Mouse (Mus musculus) CH12.LX (cell line): ENCODE measurements around the gene Olfr360. TPM values are rescaled to one million over a fixed set of nuclear protein-coding genes. Genes with fewer than 3 reads are reported as not detected.
"Not testable (repeated sequence)": the region's sequence is repeated elsewhere in the genome, so short reads cannot be mapped to it uniquely, and the experiment has no call there.

Experiments used
- DNase-seq: peaks from one replicate; pipeline ENCODE4 v3.0.0-alpha.2; 2013; ENCODE audit errors: extremely low read depth
- H3K27ac ChIP-seq: 2 replicates; pipeline ENCODE4 v1.5.1; 2012; ENCODE audit warnings: low read depth, mild to moderate bottlenecking, control low read depth, moderate library complexity; ENCODE audit not compliant: insufficient read depth
- H3K27me3 ChIP-seq: replicated peaks from 2 replicates; pipeline ENCODE3; 2012; ENCODE audit warnings: inconsistent platforms
- H3K36me3 ChIP-seq, 2 experiments: replicated peaks in 1 of 2; 2 replicates each; pipeline versions ENCODE3 to v1.6.1; 2012; ENCODE audit warnings: inconsistent platforms in 1 of 2, low read length in 1 of 2, mild to moderate bottlenecking in 1 of 2, mixed read lengths in 1 of 2, moderate library complexity in 1 of 2; ENCODE audit not compliant: control insufficient read depth in 1 of 2, insufficient read depth in 1 of 2
- H3K4me1 ChIP-seq, 2 experiments: 2 replicates each; pipeline ENCODE4 v1.6.1; 2012; ENCODE audit warnings: inconsistent platforms in 1 of 2, moderate library complexity in 1 of 2; ENCODE audit not compliant: insufficient read depth in 2 of 2, control insufficient read depth in 1 of 2
- H3K4me2 ChIP-seq: 2 replicates; pipeline ENCODE4 v1.6.1; 2012; ENCODE audit warnings: low read depth, mild to moderate bottlenecking, control low read depth; ENCODE audit not compliant: poor library complexity, insufficient read depth, severe bottlenecking
- H3K4me3 ChIP-seq, 3 experiments: fragments of 150-350 bp in 1 of 3; sonication (generic) in 1 of 3; replicated peaks in 1 of 3; 2 replicates each; pipeline versions ENCODE3 to v1.5.1; 2011 to 2012; ENCODE audit warnings: low read depth in 2 of 3, low read length in 2 of 3, mild to moderate bottlenecking in 2 of 3, moderate library complexity in 2 of 3, control low read depth in 1 of 3, improper control_type of control experiment in 1 of 3, inconsistent platforms in 1 of 3, mixed read lengths in 1 of 3; ENCODE audit not compliant: poor library complexity in 1 of 3
- H3K79me2 ChIP-seq: replicated peaks from 2 replicates; pipeline ENCODE4 v1.6.1; 2012; ENCODE audit warnings: mild to moderate bottlenecking, moderate library complexity; ENCODE audit not compliant: control insufficient read depth, poor library complexity, insufficient read depth, severe bottlenecking; ENCODE audit errors: extremely low read depth
- H3K9ac ChIP-seq: 2 replicates; pipeline ENCODE4 v1.6.1; 2012; ENCODE audit warnings: low read depth, mild to moderate bottlenecking, control low read depth, moderate library complexity; ENCODE audit not compliant: insufficient read depth
- H3K9me3 ChIP-seq: replicated peaks from 2 replicates; pipeline ENCODE3; 2012; ENCODE audit warnings: low read length, inconsistent platforms, mixed read lengths
- BHLHE40 ChIP-seq: IDR thresholded peaks from 2 replicates; pipeline ENCODE4 v1.6.1; 2011; ENCODE audit warnings: mild to moderate bottlenecking, low read depth, low read length, improper control_type of control experiment
- CHD1 ChIP-seq: IDR thresholded peaks from 2 replicates; pipeline ENCODE4 v1.6.1; 2012; ENCODE audit warnings: low read depth, low read length, improper control_type of control experiment, inconsistent platforms
- CTCF ChIP-seq, 2 experiments: IDR thresholded peaks in 1 of 2; conservative IDR thresholded peaks in 1 of 2; 2 replicates each; pipeline ENCODE4 v1.5.1; 2011 to 2012; ENCODE audit warnings: low read depth in 2 of 2, low read length in 2 of 2, improper control_type of control experiment in 1 of 2, inconsistent platforms in 1 of 2, mild to moderate bottlenecking in 1 of 2, moderate library complexity in 1 of 2
- EP300 ChIP-seq: IDR thresholded peaks from 2 replicates; pipeline ENCODE4 v1.6.1; 2011; ENCODE audit warnings: low read length, improper control_type of control experiment
- GABPA ChIP-seq: IDR thresholded peaks from 2 replicates; pipeline ENCODE4 v1.6.1; 2012; ENCODE audit warnings: low read depth, low read length, improper control_type of control experiment, inconsistent platforms; ENCODE audit not compliant: insufficient replicate concordance
- IRF4 ChIP-seq: IDR thresholded peaks from 2 replicates; pipeline ENCODE4 v1.6.1; 2014; ENCODE audit warnings: low read depth, mild to moderate bottlenecking, inconsistent platforms, low read length, improper control_type of control experiment
- MAFK ChIP-seq: IDR thresholded peaks from 2 replicates; pipeline ENCODE4 v1.6.1; 2011; ENCODE audit warnings: low read length, improper control_type of control experiment; ENCODE audit not compliant: insufficient replicate concordance
- NRF1 ChIP-seq: IDR thresholded peaks from 2 replicates; pipeline ENCODE4 v1.6.1; 2014; ENCODE audit warnings: low read depth, mild to moderate bottlenecking, inconsistent platforms, low read length, improper control_type of control experiment, moderate library complexity
- PAX5 ChIP-seq: IDR thresholded peaks from 2 replicates; pipeline ENCODE4 v1.6.1; 2012; ENCODE audit warnings: low read length, inconsistent platforms, mixed read lengths
- POLR2A ChIP-seq: IDR thresholded peaks from 2 replicates; pipeline ENCODE4 v1.6.1; 2011; ENCODE audit warnings: low read depth, mild to moderate bottlenecking, improper control_type of control experiment, low read length
- POLR2AphosphoS2 ChIP-seq: IDR thresholded peaks from 2 replicates; pipeline ENCODE4 v1.6.1; 2011; ENCODE audit warnings: low read depth, low read length, improper control_type of control experiment
- RCOR1 ChIP-seq: conservative IDR thresholded peaks from 2 replicates; pipeline ENCODE4 v1.6.1; 2012; ENCODE audit warnings: low read depth, mild to moderate bottlenecking, inconsistent platforms, low read length, improper control_type of control experiment
- SIN3A ChIP-seq: IDR thresholded peaks from 2 replicates; pipeline ENCODE4 v1.6.1; 2012; ENCODE audit warnings: low read length, improper control_type of control experiment, inconsistent platforms
- TBP ChIP-seq: conservative IDR thresholded peaks from 2 replicates; pipeline ENCODE4 v1.6.1; 2011; ENCODE audit warnings: low read depth, low read length, improper control_type of control experiment
- UBTF ChIP-seq: IDR thresholded peaks from 2 replicates; pipeline ENCODE4 v1.6.1; 2012; ENCODE audit warnings: low read depth, mild to moderate bottlenecking, inconsistent platforms, low read length, improper control_type of control experiment, moderate library complexity
- USF2 ChIP-seq: conservative IDR thresholded peaks from 2 replicates; pipeline ENCODE4 v1.6.1; 2011; ENCODE audit warnings: low read depth, low read length, improper control_type of control experiment
- dilution Hi-C: fragments of 300-500 bp; cut with MboI; formaldehyde crosslinking; loops from 2 replicates; pipeline ENCODE4 v1.14.3; 2020; ENCODE audit warnings: low sequenced_read_pairs; ENCODE audit not compliant: extremely low pct_unique_long_range_greater_than_20kb, extremely low pct_ligation_motif_present
- in situ Hi-C: fragments of 300-500 bp; cut with MboI; formaldehyde crosslinking; loops from 3 replicates; pipeline ENCODE4 v1.14.3; 2019; ENCODE audit warnings: low sequenced_read_pairs, low pct_ligation_motif_present, low pct_unique_long_range_greater_than_20kb, mixed read lengths
- polyA plus RNA-seq: library from polyadenylated mRNA; unstranded; fragments of >175 nt; gene quantifications from 2 replicates; pipeline ENCODE4 v1.2.1, GENCODE M21; 2012; ENCODE audit warnings: low read depth; ENCODE audit not compliant: insufficient read length
- total RNA-seq, 2 experiments: library from RNA; depleted of rRNA; stranded (reverse); fragments of 300-350 nt in 1 of 2; fragments of >200 nt in 1 of 2; gene quantifications; 2 replicates each; pipeline ENCODE4 v1.2.3; 2012 to 2014

The Olfr360 gene
- not detected in 2 replicates for total RNA-seq (2012; rRNA removed)
- not detected in 2 replicates for total RNA-seq (2014; rRNA removed)
- not detected in 2 replicates for polyA plus RNA-seq

- TF ChIP-seq POLR2A: no peak
- no peaks in the 10 kb centered on the region for H3K79me2 ChIP-seq
- H3K9ac ChIP-seq: no peak within 1 kb of the TSS
- H3K9me3 ChIP-seq: no peaks in the 10 kb centered on the region
- no peak for DNase-seq
- H3K27me3 ChIP-seq: peaks cover 37% of the 10 kb centered on the region
- H3K36me3 ChIP-seq: no peaks in the 10 kb centered on the region
- H3K27ac ChIP-seq: no peak within 1 kb of the TSS
- dilution Hi-C loops: no loop called here
- H3K4me2 ChIP-seq: no peak within 1 kb of the TSS
- in situ Hi-C loops: no loop called here
- no peaks in the 10 kb centered on the region for H3K4me1 ChIP-seq
- no peak within 1 kb of the TSS for H3K4me3 ChIP-seq
These were observed at the start of gene Olfr360 for GRCm38 (mm10) chr2:37065446-37065845. Olfr360 (plus strand) TSS chr2:37065746.

- H3K9me3 ChIP-seq, H3K4me2 ChIP-seq, H3K4me1 ChIP-seq, H3K79me2 ChIP-seq, in situ Hi-C loops, H3K36me3 ChIP-seq, H3K4me3 ChIP-seq, H3K27ac ChIP-seq, dilution Hi-C loops, H3K9ac ChIP-seq, DNase-seq: not testable (repeated sequence)
- H3K27me3 ChIP-seq: peaks cover 48% of the 10 kb centered on the region
These were observed 23.6 kb downstream of the Olfr360 start, which contains the start of gene Olfr361 for GRCm38 (mm10) chr2:37089190-37089589. Olfr361 (minus strand) TSS chr2:37089290.

- TF ChIP-seq USF2 (no peak), CHD1 (no peak), BHLHE40 (no peak), IRF4 (no peak), MAFK (no peak), POLR2A (no peak), GABPA (no peak), CTCF (conservative IDR thresholded peaks at IDR 0.05 in 1 of 2, IDR thresholded peaks at IDR 0.05 in 1 of 2; ENCODE audit: low read depth in 2 of 2, low read length in 2 of 2) (no peak), UBTF (no peak), TBP (no peak), EP300 (no peak), POLR2AphosphoS2 (no peak), NRF1 (no peak), SIN3A (no peak), PAX5 (no peak), RCOR1 (no peak)
- Histone ChIP-seq H3K4me2 (no peak within 1 kb of the TSS), H3K4me1 (no peaks in the 10 kb centered on the region), H3K27me3 (peaks cover 24% of the 10 kb centered on the region), H3K36me3 (no peaks in the 10 kb centered on the region), H3K79me2 (no peaks in the 10 kb centered on the region), H3K9me3 (no peaks in the 10 kb centered on the region), H3K4me3 (no peak within 1 kb of the TSS), H3K27ac (no peak within 1 kb of the TSS), H3K9ac (no peak within 1 kb of the TSS)
- dilution Hi-C loops (no loop called here), in situ Hi-C loops (no loop called here)
- no peak for DNase-seq
These were observed 52.3 kb downstream of the Olfr360 start, which contains the start of gene Olfr362 for GRCm38 (mm10) chr2:37117810-37118209. Olfr362 (minus strand) TSS chr2:37117910.

Other genes starting within 250 kb of the Olfr360 start
- gene Olfr3, start 248.7 kb upstream of the Olfr360 start, total RNA-seq (2012; rRNA removed): not detected in 2 replicates
- not detected in 2 replicates for gene Olfr3, start 248.7 kb upstream of the Olfr360 start, total RNA-seq (2014; rRNA removed)
- not detected in 2 replicates for gene Olfr3, start 248.7 kb upstream of the Olfr360 start, polyA plus RNA-seq
- gene Olfr350, start 219.4 kb upstream of the Olfr360 start, total RNA-seq (2012; rRNA removed): not detected in 2 replicates
- gene Olfr350, start 219.4 kb upstream of the Olfr360 start, total RNA-seq (2014; rRNA removed): not detected in 2 replicates
- not detected in 2 replicates for gene Olfr350, start 219.4 kb upstream of the Olfr360 start, polyA plus RNA-seq
- not detected in 2 replicates for gene Olfr351, start 203.1 kb upstream of the Olfr360 start, total RNA-seq (2012; rRNA removed)
- not detected in 2 replicates for gene Olfr351, start 203.1 kb upstream of the Olfr360 start, total RNA-seq (2014; rRNA removed)
- not detected in 2 replicates for gene Olfr351, start 203.1 kb upstream of the Olfr360 start, polyA plus RNA-seq
- not detected in 2 replicates for gene Olfr352, start 197.3 kb upstream of the Olfr360 start, total RNA-seq (2012; rRNA removed)
- gene Olfr352, start 197.3 kb upstream of the Olfr360 start, total RNA-seq (2014; rRNA removed): not detected in 2 replicates
- not detected in 2 replicates for gene Olfr352, start 197.3 kb upstream of the Olfr360 start, polyA plus RNA-seq
- gene Olfr353, start 172.8 kb upstream of the Olfr360 start, total RNA-seq (2012; rRNA removed): not detected in 2 replicates
- not detected in 2 replicates for gene Olfr353, start 172.8 kb upstream of the Olfr360 start, total RNA-seq (2014; rRNA removed)
- not detected in 2 replicates for gene Olfr353, start 172.8 kb upstream of the Olfr360 start, polyA plus RNA-seq
- not detected in 2 replicates for gene Olfr354, start 160.1 kb upstream of the Olfr360 start, total RNA-seq (2012; rRNA removed)
- gene Olfr354, start 160.1 kb upstream of the Olfr360 start, total RNA-seq (2014; rRNA removed): not detected in 2 replicates
- not detected in 2 replicates for gene Olfr354, start 160.1 kb upstream of the Olfr360 start, polyA plus RNA-seq
- gene Olfr355, start 136.8 kb upstream of the Olfr360 start, total RNA-seq (2012; rRNA removed): not detected in 2 replicates
- not detected in 2 replicates for gene Olfr355, start 136.8 kb upstream of the Olfr360 start, total RNA-seq (2014; rRNA removed)
- not detected in 2 replicates for gene Olfr355, start 136.8 kb upstream of the Olfr360 start, polyA plus RNA-seq
- gene Olfr356, start 128.6 kb upstream of the Olfr360 start, total RNA-seq (2012; rRNA removed): not detected in 2 replicates
- gene Olfr356, start 128.6 kb upstream of the Olfr360 start, total RNA-seq (2014; rRNA removed): not detected in 2 replicates
- gene Olfr356, start 128.6 kb upstream of the Olfr360 start, polyA plus RNA-seq: not detected in 2 replicates
- gene Olfr357, start 71.9 kb upstream of the Olfr360 start, total RNA-seq (2012; rRNA removed): not detected in 2 replicates
- not detected in 2 replicates for gene Olfr357, start 71.9 kb upstream of the Olfr360 start, total RNA-seq (2014; rRNA removed)
- gene Olfr357, start 71.9 kb upstream of the Olfr360 start, polyA plus RNA-seq: not detected in 2 replicates
- not detected in 2 replicates for gene Olfr358, start 56.4 kb upstream of the Olfr360 start, total RNA-seq (2012; rRNA removed)
- gene Olfr358, start 56.4 kb upstream of the Olfr360 start, total RNA-seq (2014; rRNA removed): not detected in 2 replicates
- gene Olfr358, start 56.4 kb upstream of the Olfr360 start, polyA plus RNA-seq: not detected in 2 replicates
- gene Olfr361, start 23.5 kb downstream of the Olfr360 start, total RNA-seq (2012; rRNA removed): not detected in 2 replicates
- not detected in 2 replicates for gene Olfr361, start 23.5 kb downstream of the Olfr360 start, total RNA-seq (2014; rRNA removed)
- not detected in 2 replicates for gene Olfr361, start 23.5 kb downstream of the Olfr360 start, polyA plus RNA-seq
- not detected in 2 replicates for gene Olfr362, start 52.2 kb downstream of the Olfr360 start, total RNA-seq (2012; rRNA removed)
- gene Olfr362, start 52.2 kb downstream of the Olfr360 start, total RNA-seq (2014; rRNA removed): not detected in 2 replicates
- not detected in 2 replicates for gene Olfr362, start 52.2 kb downstream of the Olfr360 start, polyA plus RNA-seq
- not detected in 2 replicates for gene Olfr364-ps1, start 73.6 kb downstream of the Olfr360 start, total RNA-seq (2012; rRNA removed)
- not detected in 2 replicates for gene Olfr364-ps1, start 73.6 kb downstream of the Olfr360 start, total RNA-seq (2014; rRNA removed)
- gene Olfr364-ps1, start 73.6 kb downstream of the Olfr360 start, polyA plus RNA-seq: not detected in 2 replicates
- not detected in 2 replicates for gene Olfr365, start 122.5 kb downstream of the Olfr360 start, total RNA-seq (2012; rRNA removed)
- not detected in 2 replicates for gene Olfr365, start 122.5 kb downstream of the Olfr360 start, total RNA-seq (2014; rRNA removed)
- not detected in 2 replicates for gene Olfr365, start 122.5 kb downstream of the Olfr360 start, polyA plus RNA-seq
- gene Olfr366, start 145.8 kb downstream of the Olfr360 start, total RNA-seq (2012; rRNA removed): not detected in 2 replicates
- gene Olfr366, start 145.8 kb downstream of the Olfr360 start, total RNA-seq (2014; rRNA removed): not detected in 2 replicates
- 0.04 TPM in 1 of 2 replicates, not detected in the other for gene Olfr366, start 145.8 kb downstream of the Olfr360 start, polyA plus RNA-seq